Mouse (Mus musculus): Measurements from ENCODE around the gene Mff. TPM values are rescaled to one million over a fixed set of nuclear protein-coding genes. Genes with fewer than 3 reads are reported as not detected.

Gene Mff
- polyA plus RNA-seq, 1 experiment from 2014 or later = 290 TPM

- Histone ChIP-seq H3K4me3 (ENCODE audit: low read depth, low read length) (no peak overlapping the region), H3K4me2 (ENCODE audit: low read depth) (no peak overlapping the region), H3K9ac (ENCODE audit: low read length) (no peak overlapping the region), H3K9me3 (ENCODE audit: control insufficient read depth, low read length) (no peaks in the 10 kb centered on the region), H3K27me3 (ENCODE audit: control insufficient read depth, insufficient read depth, low read length) (no peaks in the 10 kb centered on the region), H3K27ac (ENCODE audit: low read depth, low read length) (no peak overlapping the region), H3K36me3 (ENCODE audit: control insufficient read depth, insufficient read depth, low read length) (no peaks in the 10 kb centered on the region), H3K4me1 (ENCODE audit: control insufficient read depth, insufficient read depth, low read length) (no peaks in the 10 kb centered on the region)
- DNase-seq (ENCODE audit: low spot score) (no peak), ATAC-seq (ENCODE audit: insufficient read depth, low FRiP score, low TSS enrichment) (no peak)
- 79% methylated on average over 3 of the region's 3 CpGs for WGBS
Measured at GRCm38 (mm10) chr1:82783559-82783958, 58.9 kb downstream of the Mff start.

GRCm38 (mm10) chr1:82785546-82785945 lies 60.9 kb downstream of the Mff start:
- no peaks in the 10 kb centered on the region for H3K36me3 ChIP-seq (ENCODE audit: control insufficient read depth, insufficient read depth, low read length)
- ATAC-seq (ENCODE audit: insufficient read depth, low FRiP score, low TSS enrichment) (no peak), DNase-seq (ENCODE audit: low spot score) (no peak)
- WGBS = 75% methylated on average over 6 of the region's 6 CpGs
- no peak overlapping the region for H3K9ac ChIP-seq (ENCODE audit: low read length)
- H3K9me3 ChIP-seq (ENCODE audit: control insufficient read depth, low read length) = no peaks in the 10 kb centered on the region
- H3K4me1 ChIP-seq (ENCODE audit: control insufficient read depth, insufficient read depth, low read length) = no peaks in the 10 kb centered on the region
- H3K4me2 ChIP-seq (ENCODE audit: low read depth) = no peak overlapping the region
- no peak overlapping the region for H3K4me3 ChIP-seq (ENCODE audit: low read depth, low read length)
- H3K27ac ChIP-seq (ENCODE audit: low read depth, low read length) = no peak overlapping the region
- no peaks in the 10 kb centered on the region for H3K27me3 ChIP-seq (ENCODE audit: control insufficient read depth, insufficient read depth, low read length)

GRCm38 (mm10) chr1:82787414-82787813 lies 62.7 kb downstream of the Mff start:
- no peak overlapping the region for H3K9ac ChIP-seq (ENCODE audit: low read length)
- H3K36me3 ChIP-seq (ENCODE audit: control insufficient read depth, insufficient read depth, low read length) = no peaks in the 10 kb centered on the region
- peak; percentile 67 for ATAC-seq (ENCODE audit: insufficient read depth, low FRiP score, low TSS enrichment)
- no peaks in the 10 kb centered on the region for H3K9me3 ChIP-seq (ENCODE audit: control insufficient read depth, low read length)
- H3K4me1 ChIP-seq (ENCODE audit: control insufficient read depth, insufficient read depth, low read length) = no peaks in the 10 kb centered on the region
- no peaks in the 10 kb centered on the region for H3K27me3 ChIP-seq (ENCODE audit: control insufficient read depth, insufficient read depth, low read length)
- DNase-seq (ENCODE audit: low spot score) = peak; percentile 38
- 11% methylated on average over 2 of the region's 2 CpGs for WGBS
- H3K4me3 ChIP-seq (ENCODE audit: low read depth, low read length) = no peak overlapping the region
- H3K27ac ChIP-seq (ENCODE audit: low read depth, low read length) = no peak overlapping the region
- H3K4me2 ChIP-seq (ENCODE audit: low read depth) = no peak overlapping the region

GRCm38 (mm10) chr1:82788070-82788469 lies 63.4 kb downstream of the Mff start:
- no peaks in the 10 kb centered on the region for H3K36me3 ChIP-seq (ENCODE audit: control insufficient read depth, insufficient read depth, low read length)
- H3K9me3 ChIP-seq (ENCODE audit: control insufficient read depth, low read length) = no peaks in the 10 kb centered on the region
- H3K27me3 ChIP-seq (ENCODE audit: control insufficient read depth, insufficient read depth, low read length) = no peaks in the 10 kb centered on the region
- no peak overlapping the region for H3K4me2 ChIP-seq (ENCODE audit: low read depth)
- no peak overlapping the region for H3K9ac ChIP-seq (ENCODE audit: low read length)
- ATAC-seq (ENCODE audit: insufficient read depth, low FRiP score, low TSS enrichment) (no peak), DNase-seq (ENCODE audit: low spot score) (no peak)
- H3K4me3 ChIP-seq (ENCODE audit: low read depth, low read length) = no peak overlapping the region
- no peak overlapping the region for H3K27ac ChIP-seq (ENCODE audit: low read depth, low read length)
- WGBS = 72% methylated on average over 7 of the region's 7 CpGs
- no peaks in the 10 kb centered on the region for H3K4me1 ChIP-seq (ENCODE audit: control insufficient read depth, insufficient read depth, low read length)

GRCm38 (mm10) chr1:82791105-82791504 lies 66.4 kb downstream of the Mff start:
- no peaks in the 10 kb centered on the region for H3K27me3 ChIP-seq (ENCODE audit: control insufficient read depth, insufficient read depth, low read length)
- H3K9me3 ChIP-seq (ENCODE audit: control insufficient read depth, low read length) = no peaks in the 10 kb centered on the region
- DNase-seq (ENCODE audit: low spot score) (no peak), ATAC-seq (ENCODE audit: insufficient read depth, low FRiP score, low TSS enrichment) (no peak)
- no peak overlapping the region for H3K4me3 ChIP-seq (ENCODE audit: low read depth, low read length)
- no peak overlapping the region for H3K27ac ChIP-seq (ENCODE audit: low read depth, low read length)
- H3K9ac ChIP-seq (ENCODE audit: low read length) = no peak overlapping the region
- whole genome bisulfite sequencing = 86% methylated on average over 11 of the region's 11 CpGs
- no peaks in the 10 kb centered on the region for H3K36me3 ChIP-seq (ENCODE audit: control insufficient read depth, insufficient read depth, low read length)
- no peaks in the 10 kb centered on the region for H3K4me1 ChIP-seq (ENCODE audit: control insufficient read depth, insufficient read depth, low read length)
- no peak overlapping the region for H3K4me2 ChIP-seq (ENCODE audit: low read depth)

- Histone ChIP-seq H3K27ac (ENCODE audit: low read depth, low read length) (no peak overlapping the region), H3K9me3 (ENCODE audit: control insufficient read depth, low read length) (no peaks in the 10 kb centered on the region), H3K36me3 (ENCODE audit: control insufficient read depth, insufficient read depth, low read length) (no peaks in the 10 kb centered on the region), H3K9ac (ENCODE audit: low read length) (no peak overlapping the region), H3K4me3 (ENCODE audit: low read depth, low read length) (no peak overlapping the region), H3K4me2 (ENCODE audit: low read depth) (no peak overlapping the region), H3K4me1 (ENCODE audit: control insufficient read depth, insufficient read depth, low read length) (no peaks in the 10 kb centered on the region), H3K27me3 (ENCODE audit: control insufficient read depth, insufficient read depth, low read length) (no peaks in the 10 kb centered on the region)
- ATAC-seq (ENCODE audit: insufficient read depth, low FRiP score, low TSS enrichment) = no peak
- no peak for DNase-seq (ENCODE audit: low spot score)
- 93% methylated on average over 6 of the region's 6 CpGs for WGBS
Measured at GRCm38 (mm10) chr1:82792238-82792637, 67.5 kb downstream of the Mff start.

- Histone ChIP-seq H3K9me3 (ENCODE audit: control insufficient read depth, low read length) (no peaks in the 10 kb centered on the region), H3K4me3 (ENCODE audit: low read depth, low read length) (no peak overlapping the region), H3K9ac (ENCODE audit: low read length) (no peak overlapping the region), H3K36me3 (ENCODE audit: control insufficient read depth, insufficient read depth, low read length) (no peaks in the 10 kb centered on the region), H3K27me3 (ENCODE audit: control insufficient read depth, insufficient read depth, low read length) (no peaks in the 10 kb centered on the region), H3K27ac (ENCODE audit: low read depth, low read length) (no peak overlapping the region), H3K4me1 (ENCODE audit: control insufficient read depth, insufficient read depth, low read length) (no peaks in the 10 kb centered on the region), H3K4me2 (ENCODE audit: low read depth) (no peak overlapping the region)
- no peak for DNase-seq (ENCODE audit: low spot score)
- ATAC-seq (ENCODE audit: insufficient read depth, low FRiP score, low TSS enrichment) = no peak
- 82% methylated on average over 3 of the region's 3 CpGs for WGBS
Measured at GRCm38 (mm10) chr1:82793110-82793509, 68.4 kb downstream of the Mff start.

- Histone ChIP-seq H3K9me3 (ENCODE audit: control insufficient read depth, low read length) (no peaks in the 10 kb centered on the region), H3K27me3 (ENCODE audit: control insufficient read depth, insufficient read depth, low read length) (no peaks in the 10 kb centered on the region), H3K4me2 (ENCODE audit: low read depth) (no peak overlapping the region), H3K4me3 (ENCODE audit: low read depth, low read length) (no peak overlapping the region), H3K27ac (ENCODE audit: low read depth, low read length) (no peak overlapping the region), H3K36me3 (ENCODE audit: control insufficient read depth, insufficient read depth, low read length) (no peaks in the 10 kb centered on the region), H3K4me1 (ENCODE audit: control insufficient read depth, insufficient read depth, low read length) (no peaks in the 10 kb centered on the region), H3K9ac (ENCODE audit: low read length) (no peak overlapping the region)
- ATAC-seq (ENCODE audit: insufficient read depth, low FRiP score, low TSS enrichment) = no peak
- WGBS = 53% methylated on average over 4 of the region's 4 CpGs
- DNase-seq (ENCODE audit: low spot score) = no peak
Measured at GRCm38 (mm10) chr1:82793986-82794385, 69.3 kb downstream of the Mff start.

- Histone ChIP-seq H3K9me3 (ENCODE audit: control insufficient read depth, low read length) (no peaks in the 10 kb centered on the region), H3K4me2 (ENCODE audit: low read depth) (no peak overlapping the region), H3K36me3 (ENCODE audit: control insufficient read depth, insufficient read depth, low read length) (no peaks in the 10 kb centered on the region), H3K4me1 (ENCODE audit: control insufficient read depth, insufficient read depth, low read length) (no peaks in the 10 kb centered on the region), H3K9ac (ENCODE audit: low read length) (no peak overlapping the region), H3K4me3 (ENCODE audit: low read depth, low read length) (no peak overlapping the region), H3K27ac (ENCODE audit: low read depth, low read length) (no peak overlapping the region), H3K27me3 (ENCODE audit: control insufficient read depth, insufficient read depth, low read length) (no peaks in the 10 kb centered on the region)
- WGBS = 89% methylated on average over 2 of the region's 2 CpGs
- no peak for ATAC-seq (ENCODE audit: insufficient read depth, low FRiP score, low TSS enrichment)
- DNase-seq (ENCODE audit: low spot score) = no peak
Measured at GRCm38 (mm10) chr1:82795211-82795610, 70.5 kb downstream of the Mff start.

All from neural tube, embryonic 11.5 days (tissue).